Mouse (Mus musculus) cerebellum, adult 2 months (tissue): ENCODE measurements around the gene Klrb1f.

Source experiments
- CTCF ChIP-seq: fragments of 200-500 bp; IDR thresholded peaks from 2 replicates; pipeline ENCODE4 v1.5.1; 2011; ENCODE audit warnings: low read depth, mild to moderate bottlenecking, control low read depth, low read length, moderate library complexity, borderline replicate concordance; ENCODE audit not compliant: insufficient read depth
- POLR2A ChIP-seq: fragments of 200-500 bp; IDR thresholded peaks from 2 replicates; pipeline ENCODE4 v1.6.1; 2011; ENCODE audit warnings: low read length, control low read depth, borderline replicate concordance; ENCODE audit not compliant: insufficient read depth

DNA sequence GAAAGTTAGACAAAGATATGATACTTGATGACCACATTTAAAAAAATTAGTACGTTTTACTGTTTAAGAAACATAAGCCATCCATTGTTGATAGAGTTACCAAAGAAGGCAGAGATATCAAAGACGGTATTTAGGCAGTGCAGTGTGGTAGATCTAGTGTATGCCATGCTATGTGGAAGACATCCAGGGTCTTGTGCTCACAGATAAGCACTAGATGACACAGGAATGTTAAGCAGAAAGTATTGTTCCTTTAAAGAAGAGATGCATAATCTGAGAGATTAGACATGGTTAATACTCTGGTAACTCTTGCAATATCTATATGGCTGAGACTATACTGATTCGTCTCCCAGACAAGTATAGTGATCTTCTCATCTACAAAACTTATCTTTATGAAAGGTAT, 5.4 kb downstream of the Klrb1f start:
- no peak for TF ChIP-seq POLR2A
- TF ChIP-seq CTCF: no peak
